Mouse (Mus musculus) brain, embryonic 14.5 days (tissue): ENCODE measurements at regions not wholly inside any gene's neighbourhood (a gene's known extent, or its start where the extent isn't known, plus 50 kb on each side); places are given as distances from the start of the nearest gene placed in this dataset.

Experiments used
- DNase-seq: peaks from one replicate; pipeline ENCODE4 v3.0.0-alpha.2; 2011; ENCODE audit warnings: low read depth
- CTCF ChIP-seq: fragments of 200-500 bp; IDR thresholded peaks from 2 replicates; pipeline ENCODE4 v1.5.1; 2012; ENCODE audit warnings: inconsistent platforms, mild to moderate bottlenecking, moderate library complexity, borderline replicate concordance; ENCODE audit not compliant: insufficient read depth, insufficient read length; ENCODE audit errors: extremely low read depth
- POLR2A ChIP-seq: fragments of 200-500 bp; IDR thresholded peaks from 2 replicates; pipeline ENCODE4 v1.6.1; 2012; ENCODE audit warnings: mild to moderate bottlenecking, inconsistent platforms, borderline replicate concordance; ENCODE audit not compliant: poor library complexity, insufficient read depth, insufficient read length, severe bottlenecking; ENCODE audit errors: extremely low read depth

DNA sequence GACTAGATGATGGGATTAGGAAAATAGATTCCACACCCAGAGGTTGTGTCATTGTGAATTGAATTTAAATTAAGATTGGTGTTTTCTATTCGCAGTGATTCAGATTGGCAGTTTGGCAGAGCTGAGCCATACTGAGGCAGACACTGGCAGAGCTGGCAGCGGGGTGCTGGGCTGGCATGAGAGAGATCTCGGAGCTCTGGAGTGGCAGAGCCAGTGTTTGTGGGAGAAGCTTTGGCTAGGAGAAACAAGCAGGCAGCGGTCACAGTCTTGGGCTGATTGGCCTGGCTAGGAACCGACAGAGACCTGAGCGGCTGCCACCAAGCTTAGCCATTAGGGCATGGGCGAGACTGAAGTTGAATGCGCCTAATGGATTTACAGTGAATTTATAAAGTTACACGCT is 1240.3 kb upstream of the Crim1 start:
- no peak for TF ChIP-seq POLR2A
- no peak for TF ChIP-seq CTCF
- DNase-seq, result peak; percentile 31
